Mouse (Mus musculus) ovary, postnatal 36 days (tissue): ENCODE measurements around the gene Tepsin.
A peak's percentile ranks its signal among the peaks of the same experiment; 100 is the strongest.

Experiments used
- DNase-seq: peaks from one replicate; pipeline ENCODE4 v3.0.0; 2022; ENCODE audit warnings: low spot score, mixed read lengths

Tepsin gene

GRCm38 (mm10) chr11:120111033-120111432 lies 12.5 kb upstream of the Tepsin start:
- peak; percentile 56 for DNase-seq

GRCm38 (mm10) chr11:120110554-120110953 lies 12.0 kb upstream of the Tepsin start:
- DNase-seq: no peak

DNA sequence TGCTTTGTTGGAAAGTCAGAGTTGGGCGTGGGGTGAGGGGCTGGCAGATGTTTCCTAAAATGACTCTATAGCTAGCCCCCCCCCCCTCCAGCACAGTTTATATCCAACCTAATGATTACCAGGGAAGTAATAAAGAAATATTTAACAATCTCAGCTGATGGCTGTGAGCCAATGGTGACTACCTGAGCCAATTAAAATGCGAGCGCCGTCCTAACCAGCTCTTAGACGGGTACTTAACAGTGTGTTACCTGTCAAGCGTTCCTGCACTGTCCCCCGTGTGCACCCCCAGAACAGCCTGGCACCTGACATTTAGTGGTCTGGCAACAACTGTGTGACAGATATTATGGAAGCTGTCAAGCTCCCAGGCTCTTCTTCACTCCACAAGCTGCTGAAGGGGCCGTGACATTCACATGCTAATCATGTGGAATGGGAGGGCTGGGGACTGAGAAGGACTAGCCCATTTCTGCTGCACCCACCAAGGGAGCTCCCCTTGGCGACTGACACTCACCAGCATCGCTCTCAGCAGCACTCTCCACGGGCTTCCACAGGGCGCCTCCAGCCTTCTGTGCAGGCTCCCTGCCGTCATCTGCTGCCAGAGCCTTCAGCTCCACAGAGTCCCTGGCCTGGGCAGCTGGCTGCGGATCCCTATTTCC lies 11.2 kb upstream of the Tepsin start:
- DNase-seq: no peak

DNA sequence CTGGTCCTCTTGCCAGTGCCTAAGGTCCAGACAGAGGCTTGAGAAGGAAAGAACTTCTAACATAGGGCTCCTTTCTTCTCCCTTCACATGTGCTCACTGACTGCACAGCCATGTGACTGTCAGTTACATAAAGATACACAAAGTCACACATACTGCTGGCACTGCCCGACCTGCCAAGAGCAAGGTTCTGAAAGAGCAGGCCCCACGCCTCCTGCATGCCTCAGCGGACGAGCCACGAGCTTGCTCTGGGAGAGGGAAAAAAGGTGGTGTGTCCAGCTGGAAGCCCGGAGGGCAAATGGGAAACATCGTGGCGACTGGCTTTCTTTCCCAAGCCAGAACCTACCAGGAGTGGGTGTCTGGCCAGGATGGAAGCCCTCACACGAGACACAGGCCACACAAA lies 9.3 kb upstream of the Tepsin start:
- no peak for DNase-seq

DNA sequence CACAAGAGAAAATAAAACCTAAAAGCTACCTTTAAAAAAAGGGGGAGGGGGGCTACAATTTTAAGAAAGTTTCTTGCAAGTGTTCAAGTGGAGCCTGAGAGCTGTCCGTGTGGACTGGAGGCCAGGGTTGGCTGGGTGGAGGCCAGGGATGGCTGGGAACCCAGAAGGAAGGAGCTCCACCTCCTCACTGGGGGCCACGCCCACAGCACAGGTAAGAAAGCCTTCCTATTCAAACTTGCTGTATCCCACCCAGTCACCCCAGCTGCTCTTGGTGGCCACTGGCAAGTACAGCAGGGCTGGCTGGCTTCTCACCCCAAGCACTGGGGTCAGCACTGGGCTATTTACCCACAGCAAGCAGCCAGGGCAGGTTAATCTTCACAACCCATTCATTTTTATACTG lies 8.5 kb upstream of the Tepsin start:
- DNase-seq: no peak

- DNase-seq: no peak
Observed at GRCm38 (mm10) chr11:120103431-120103997, 5.0 kb upstream of the Tepsin start.

- DNase-seq: peak; percentile 46
Observed at GRCm38 (mm10) chr11:120101036-120101435, 2.5 kb upstream of the Tepsin start.

- peak; percentile 72 for DNase-seq
Observed at GRCm38 (mm10) chr11:120092817-120093591, 5.5 kb downstream of the Tepsin start.

- DNase-seq: no peak
Observed at GRCm38 (mm10) chr11:120090661-120091060, 7.9 kb downstream of the Tepsin start.

- DNase-seq: peak; percentile 98
Observed at GRCm38 (mm10) chr11:120086702-120087152, 11.8 kb downstream of the Tepsin start, which contains the start of gene Cep131. TSS of gene Cep131 (minus strand) at chr11:120086827.

GRCm38 (mm10) chr11:120085891-120086627 lies 12.5 kb downstream of the Tepsin start:
- peak; percentile 44 for DNase-seq

- no peak for DNase-seq
Observed at GRCm38 (mm10) chr11:120080282-120080681, 18.2 kb downstream of the Tepsin start.

- peak; percentile 41 for DNase-seq
Observed at GRCm38 (mm10) chr11:120076191-120076590, 22.3 kb downstream of the Tepsin start.

DNA sequence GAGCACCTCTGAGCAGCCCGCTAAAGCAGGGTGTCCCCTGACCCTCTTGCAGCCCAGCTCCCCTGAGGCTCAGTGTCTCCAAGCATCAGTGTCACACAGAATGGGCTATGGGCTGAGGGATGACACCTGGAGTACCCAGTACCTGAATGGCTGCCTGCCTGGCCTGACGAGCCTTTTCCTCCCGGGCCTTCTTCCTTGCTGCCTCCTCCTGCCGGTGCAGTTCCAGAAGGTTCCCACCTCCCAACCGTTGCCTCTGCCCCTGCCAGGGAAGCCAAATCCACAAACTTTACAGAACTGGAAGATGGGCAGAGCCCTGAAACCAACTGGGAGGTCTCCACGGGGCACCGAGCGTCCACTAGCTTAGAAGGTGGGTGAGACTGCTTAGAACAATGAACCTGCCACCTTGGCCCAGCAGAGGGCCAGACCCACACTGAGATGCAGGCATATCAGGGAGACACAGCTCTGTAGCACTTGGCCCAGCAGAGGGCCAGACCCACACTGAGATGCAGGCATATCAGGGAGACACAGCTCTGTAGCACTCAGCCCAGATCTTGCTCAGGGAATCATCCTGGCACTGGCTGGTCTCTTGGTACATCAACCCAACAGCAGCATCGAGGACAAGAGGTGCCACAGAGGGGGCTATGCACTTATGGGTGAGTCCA lies 25.4 kb downstream of the Tepsin start:
- DNase-seq: no peak

- no peak for DNase-seq
Observed at GRCm38 (mm10) chr11:120071731-120072320, 26.7 kb downstream of the Tepsin start.

GRCm38 (mm10) chr11:120071065-120071464 lies 27.5 kb downstream of the Tepsin start:
- no peak for DNase-seq

- DNase-seq: no peak
Observed at GRCm38 (mm10) chr11:120070286-120070930, 28.1 kb downstream of the Tepsin start.

- DNase-seq: no peak
Observed at GRCm38 (mm10) chr11:120069261-120069660, 29.3 kb downstream of the Tepsin start.

GRCm38 (mm10) chr11:120067834-120068233 lies 30.7 kb downstream of the Tepsin start:
- no peak for DNase-seq

GRCm38 (mm10) chr11:120065291-120065690 lies 33.2 kb downstream of the Tepsin start:
- peak; percentile 57 for DNase-seq

- DNase-seq: no peak
Observed at GRCm38 (mm10) chr11:120064668-120065040, 33.9 kb downstream of the Tepsin start.
